Mouse (Mus musculus) erythroblast, adult 5-6 weeks (primary cell): ENCODE measurements around the gene Atg16l2. TPM values are rescaled to one million over a fixed set of nuclear protein-coding genes. Genes with fewer than 3 reads are reported as not detected.
A peak's percentile ranks its signal among the peaks of the same experiment; 100 is the strongest.

Experiments used
- ATAC-seq: replicated peaks from 2 replicates; pipeline ENCODE4 v1.8.0; 2016; ENCODE audit warnings: moderate number of reproducible peaks, mild to moderate bottlenecking, moderate TSS enrichment, inconsistent platforms; ENCODE audit not compliant: poor library complexity, low FRiP score, severe bottlenecking
- total RNA-seq, 2 experiments: library from RNA; stranded (forward) in 1 of 2; stranded (reverse) in 1 of 2; fragments of 150-400 nt in 1 of 2; fragments of 200-764, 138-1000 nt in 1 of 2; gene quantifications; 2 replicates each; pipeline versions ENCODE4 v1.2.3 to v1.2.4; 2015 to 2017; ENCODE audit warnings: low replicate concordance in 2 of 2

The Atg16l2 gene
- total RNA-seq (2015; ENCODE audit: low replicate concordance) (1.7 and 3.3 TPM in 2 replicates), total RNA-seq (2017; ENCODE audit: low replicate concordance) (0.70 and 1.2 TPM in 2 replicates)

DNA sequence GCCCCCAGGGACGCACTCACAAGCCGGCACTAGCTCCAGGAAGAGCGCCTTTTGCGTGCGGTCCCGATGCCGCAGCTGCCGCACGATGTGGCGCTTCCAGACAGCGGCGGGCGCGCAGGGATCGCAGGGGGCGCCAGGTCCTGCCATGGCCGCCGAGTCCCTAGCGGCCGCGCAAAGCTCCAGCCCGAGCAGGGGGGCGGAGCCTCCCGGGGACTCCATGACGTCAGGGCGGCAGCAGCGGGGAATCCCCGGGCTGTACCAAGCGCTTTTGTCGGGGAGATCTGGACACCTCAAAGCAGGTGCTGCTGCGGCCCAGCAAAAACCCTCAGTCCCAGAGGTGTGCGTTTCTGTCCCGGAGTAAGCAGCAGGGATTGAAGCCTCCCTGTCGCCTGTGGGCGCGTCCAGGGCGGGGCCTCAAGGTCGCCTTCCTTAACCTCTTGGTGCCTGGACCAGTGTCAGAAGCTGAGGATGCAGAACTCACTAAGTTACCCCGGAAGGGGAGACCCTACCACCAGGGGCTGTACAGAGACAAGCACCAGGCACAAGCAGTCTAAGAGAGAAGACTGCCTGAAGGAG lies at the start of gene Atg16l2:
TSS of gene Atg16l2 (minus strand) at position 371 of the 576 bp plus-strand sequence.
- peak; percentile 91 for ATAC-seq

GRCm38 (mm10) chr7:101349861-101350260 lies 47.8 kb upstream of the Atg16l2 start:
- ATAC-seq: no peak

GRCm38 (mm10) chr7:101348312-101348711 lies 46.3 kb upstream of the Atg16l2 start:
- no peak for ATAC-seq

DNA sequence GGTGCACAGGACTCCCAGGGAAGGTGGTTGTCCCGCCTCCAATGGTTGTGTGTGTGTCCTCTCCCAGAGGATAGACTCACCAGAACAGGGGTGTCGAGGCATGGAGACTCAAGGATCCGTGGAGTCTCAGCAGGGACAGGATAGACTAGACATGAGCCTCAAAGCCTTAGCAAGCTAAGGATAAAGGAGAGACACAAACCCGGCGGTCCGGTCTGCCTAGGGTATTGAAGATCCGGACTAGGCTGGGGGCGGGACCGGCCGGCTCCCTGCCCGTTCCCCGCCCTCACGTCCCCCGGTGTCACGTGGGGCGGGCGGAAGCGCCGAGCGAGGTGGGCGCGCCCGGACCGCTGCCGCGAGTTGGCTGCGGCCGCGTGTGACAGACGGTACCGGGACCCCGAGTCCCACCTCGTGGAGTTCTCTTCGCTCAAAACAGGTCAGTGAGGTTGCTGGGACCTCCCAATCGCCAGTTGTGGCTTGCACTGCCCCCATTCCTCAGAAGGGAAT lies 45.8 kb upstream of the Atg16l2 start, which contains the start of gene Arap1:
TSS of gene Arap1 (plus strand) at position 301 of the 504 bp plus-strand sequence.
- ATAC-seq: peak; percentile 79

DNA sequence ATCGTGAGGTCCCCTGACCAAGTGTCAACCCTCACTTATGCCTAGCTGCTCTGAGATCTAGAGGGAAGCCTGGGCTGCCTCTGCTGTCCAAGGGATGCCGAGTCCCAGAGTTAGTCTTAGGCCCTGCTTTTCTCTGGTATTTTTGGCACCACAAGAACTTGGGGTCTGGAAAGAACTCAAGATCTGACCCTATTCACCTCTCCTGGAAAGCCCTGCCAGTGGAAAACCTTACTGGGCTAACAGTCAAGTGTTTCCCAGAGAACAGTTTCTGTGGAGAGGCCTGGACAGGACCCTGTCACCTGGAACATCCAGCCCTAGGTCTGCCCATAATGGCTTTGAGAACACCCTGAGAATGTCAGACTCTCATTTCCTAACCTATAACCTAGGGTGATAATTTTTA lies 44.9 kb upstream of the Atg16l2 start:
- no peak for ATAC-seq

- ATAC-seq: no peak
Measured at GRCm38 (mm10) chr7:101344892-101345291, 42.8 kb upstream of the Atg16l2 start.

GRCm38 (mm10) chr7:101343135-101343534 lies 41.1 kb upstream of the Atg16l2 start:
- no peak for ATAC-seq

DNA sequence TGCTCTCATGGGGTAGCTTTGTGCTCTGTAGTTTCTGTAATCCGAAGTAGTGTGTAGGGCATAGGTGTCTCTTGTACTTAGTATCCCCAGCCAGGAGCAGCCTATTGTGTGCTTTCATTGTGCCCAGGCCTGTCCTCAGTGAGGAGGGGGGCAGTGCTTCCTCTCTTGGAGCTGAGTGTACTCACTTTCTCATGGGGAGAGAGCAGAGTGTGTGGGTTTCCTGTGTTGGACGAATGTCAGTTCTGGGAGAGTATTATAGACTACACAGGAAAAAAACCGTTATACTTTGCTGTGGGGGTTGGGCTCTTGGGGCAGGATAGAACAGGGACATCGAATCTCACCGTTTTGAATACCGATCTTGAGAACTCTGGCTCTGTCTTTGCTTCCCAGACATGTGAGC lies 39.4 kb upstream of the Atg16l2 start:
- no peak for ATAC-seq

DNA sequence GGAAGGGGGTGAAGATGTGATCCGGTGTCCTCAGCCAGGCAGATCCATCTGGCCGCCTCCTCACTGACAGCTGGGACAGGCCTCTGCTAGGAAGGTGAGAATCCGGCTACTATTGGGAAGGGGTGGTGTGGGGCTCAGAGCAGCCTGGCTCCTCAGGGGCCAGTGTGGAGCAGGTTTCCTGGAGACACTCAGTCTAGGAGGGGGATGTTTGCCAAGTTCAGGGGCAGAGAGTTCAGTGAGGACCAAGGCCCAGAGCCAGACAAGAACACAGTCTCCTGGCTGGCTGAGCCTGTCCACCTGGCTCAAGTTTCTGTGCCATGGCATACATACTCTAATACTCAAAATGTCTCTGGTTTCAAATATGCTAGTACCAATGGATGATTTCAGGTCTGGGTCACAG lies 35.4 kb upstream of the Atg16l2 start:
- no peak for ATAC-seq

GRCm38 (mm10) chr7:101336686-101337085 lies 34.6 kb upstream of the Atg16l2 start:
- ATAC-seq: no peak

DNA sequence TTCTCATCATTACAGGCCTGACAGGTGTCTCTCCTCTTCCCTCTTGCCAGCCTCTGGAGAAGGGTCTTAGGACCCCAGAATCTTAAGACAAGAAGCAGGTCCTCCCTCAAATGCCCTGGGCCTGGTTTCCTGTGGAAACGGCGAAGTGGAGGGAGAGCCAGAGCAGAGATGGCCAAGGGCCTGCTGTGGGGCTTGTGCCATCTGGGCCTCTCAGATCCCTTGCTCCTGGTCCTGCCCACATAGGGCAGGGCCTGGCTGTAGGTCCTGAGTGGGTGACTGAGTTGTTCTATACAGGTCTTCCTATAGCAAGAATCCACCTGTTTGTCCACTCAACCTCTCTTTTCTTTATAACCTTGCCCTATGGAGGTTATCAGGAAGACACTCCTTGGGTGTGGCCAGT lies 33.2 kb upstream of the Atg16l2 start:
- 0 out of 2 replicates have a peak, but pooled peaks have one; percentile 20 for ATAC-seq

- ATAC-seq: no peak
Measured at GRCm38 (mm10) chr7:101332045-101332831, 30.2 kb upstream of the Atg16l2 start.

DNA sequence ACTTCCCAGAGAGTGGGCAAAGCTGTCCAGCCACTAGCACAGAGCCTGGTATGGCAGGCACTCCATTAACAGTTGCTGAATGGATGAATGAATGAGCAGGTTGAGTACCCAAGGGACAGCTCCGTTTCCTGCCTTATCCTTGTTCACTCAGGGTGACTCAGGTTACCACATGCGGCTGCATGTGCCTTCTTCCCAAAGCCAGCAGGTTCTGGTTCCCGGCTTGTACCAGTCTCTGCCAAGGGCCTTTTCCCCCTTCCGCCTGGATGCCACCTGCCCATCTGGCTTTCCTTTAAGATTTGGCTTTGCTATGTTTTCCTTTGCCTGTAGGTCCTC lies 28.8 kb upstream of the Atg16l2 start:
- no peak for ATAC-seq

- ATAC-seq: no peak
Measured at GRCm38 (mm10) chr7:101330074-101330840, 28.2 kb upstream of the Atg16l2 start.

DNA sequence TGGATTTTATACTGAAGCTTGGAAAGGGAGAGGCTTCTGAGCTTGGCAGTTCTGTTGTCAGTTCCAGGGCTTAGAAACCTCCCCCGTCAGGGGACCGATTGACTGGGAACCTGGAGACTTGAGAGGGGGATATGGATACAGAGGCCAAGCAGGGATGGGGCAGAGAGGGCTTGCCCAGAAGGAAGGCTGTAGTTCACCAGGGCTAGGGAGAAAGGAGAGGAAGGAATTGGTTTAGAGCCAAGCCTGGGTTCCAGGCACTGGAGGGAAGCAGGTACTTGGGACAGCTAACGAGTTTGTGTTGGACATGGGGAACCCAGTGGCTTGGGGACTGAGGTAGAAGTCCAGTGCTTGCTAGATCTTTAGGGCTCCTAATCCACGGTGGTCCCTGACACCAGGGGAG lies 27.6 kb upstream of the Atg16l2 start:
- no peak for ATAC-seq

- no peak for ATAC-seq
Measured at GRCm38 (mm10) chr7:101328621-101329158, 26.6 kb upstream of the Atg16l2 start.

DNA sequence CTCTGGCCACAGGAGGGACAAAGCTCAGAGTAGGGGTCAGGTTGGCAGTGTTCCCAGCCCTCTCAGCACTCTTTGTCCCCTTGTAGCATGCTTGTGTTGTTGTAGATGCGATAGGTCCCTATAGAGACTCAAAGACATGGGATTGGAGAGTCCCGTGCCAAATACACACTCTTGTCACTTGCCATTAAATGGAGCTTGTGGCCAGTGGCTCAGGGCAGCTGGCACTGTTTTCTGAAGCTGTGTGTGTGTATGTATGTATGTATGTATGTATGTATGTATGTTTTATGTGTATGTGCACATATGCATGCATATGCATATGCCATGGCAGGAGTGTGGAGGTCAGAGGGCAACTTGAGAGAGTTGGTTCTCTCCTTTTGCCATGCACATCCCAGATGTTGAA lies 25.7 kb upstream of the Atg16l2 start:
- no peak for ATAC-seq

- no peak for ATAC-seq
Measured at GRCm38 (mm10) chr7:101327263-101327662, 25.2 kb upstream of the Atg16l2 start.

DNA sequence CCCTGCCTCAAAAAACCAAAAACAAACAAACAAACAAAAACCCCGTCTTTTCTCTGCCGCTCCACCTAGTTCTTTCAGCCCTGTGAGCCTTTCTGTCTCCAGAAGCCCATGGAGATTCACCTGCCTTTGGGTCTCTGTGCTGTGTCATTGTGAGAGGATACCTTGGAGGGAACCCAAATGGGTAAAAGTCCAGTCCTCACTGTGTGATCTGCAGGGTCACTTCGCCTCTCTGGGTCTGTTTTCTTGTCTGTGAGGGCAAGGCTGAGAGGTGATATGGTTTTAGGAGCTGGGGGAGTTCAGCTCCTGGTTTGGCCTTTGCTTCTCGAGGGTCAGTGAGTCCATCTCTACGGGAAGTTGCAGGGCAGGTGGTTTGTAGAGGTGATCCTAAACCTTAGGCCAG lies 24.0 kb upstream of the Atg16l2 start:
- ATAC-seq: no peak
